Mouse (Mus musculus): Measurements from ENCODE around the gene AC129217.1. TPM values are rescaled to one million over a fixed set of nuclear protein-coding genes. Genes with fewer than 3 reads are reported as not detected.
"Not testable (repeated sequence)": the region's sequence is repeated elsewhere in the genome, so short reads cannot be mapped to it uniquely, and the experiment has no call there.

The AC129217.1 gene
- total RNA-seq, 2 experiments from 2014 or later: not detected

DNA sequence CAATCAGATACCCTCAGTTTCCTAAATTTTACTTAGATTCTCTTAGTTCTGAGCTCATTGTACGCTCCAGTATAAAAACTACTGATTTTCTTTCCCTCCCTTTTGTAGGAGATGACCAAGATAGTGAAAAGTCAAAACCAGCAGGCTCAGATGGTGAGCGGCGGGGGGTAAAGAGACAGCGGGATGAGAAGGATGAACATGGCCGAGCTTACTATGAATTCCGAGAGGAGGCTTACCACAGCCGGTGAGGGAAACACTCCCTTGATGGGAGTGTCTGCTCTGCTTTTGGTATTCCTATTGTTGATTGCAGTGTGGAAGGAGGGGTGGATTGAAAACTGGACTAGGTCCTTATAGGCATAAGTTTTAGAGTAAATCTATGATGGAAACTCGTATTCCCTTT is 6.9 kb upstream of the AC129217.1 start:
- DNase-seq (ENCODE audit: low spot score in 2 of 2): no peak

DNA sequence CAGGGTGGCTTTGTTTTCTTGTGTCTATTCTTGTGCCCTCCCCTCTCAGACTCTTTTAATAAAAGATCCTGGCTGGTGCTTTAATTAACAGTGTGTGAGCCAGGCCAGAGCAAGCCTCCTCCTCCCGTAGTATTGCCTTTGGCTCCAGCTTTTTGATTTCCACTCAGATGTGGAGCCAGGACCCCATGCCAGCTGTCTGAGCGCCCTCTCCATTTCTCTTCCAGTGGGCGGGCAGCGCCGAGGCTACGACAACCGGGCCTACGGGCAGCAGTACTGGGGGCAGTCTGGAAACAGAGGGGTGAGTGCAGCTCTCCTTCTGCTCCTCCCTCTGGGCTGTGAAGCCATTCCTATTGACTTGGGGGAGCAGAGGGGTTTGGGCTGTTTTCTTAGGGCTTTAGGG is 1.1 kb downstream of the AC129217.1 start:
- peak in 1 of 2 experiments; percentile 34 for DNase-seq (ENCODE audit: low spot score in 2 of 2)

DNA sequence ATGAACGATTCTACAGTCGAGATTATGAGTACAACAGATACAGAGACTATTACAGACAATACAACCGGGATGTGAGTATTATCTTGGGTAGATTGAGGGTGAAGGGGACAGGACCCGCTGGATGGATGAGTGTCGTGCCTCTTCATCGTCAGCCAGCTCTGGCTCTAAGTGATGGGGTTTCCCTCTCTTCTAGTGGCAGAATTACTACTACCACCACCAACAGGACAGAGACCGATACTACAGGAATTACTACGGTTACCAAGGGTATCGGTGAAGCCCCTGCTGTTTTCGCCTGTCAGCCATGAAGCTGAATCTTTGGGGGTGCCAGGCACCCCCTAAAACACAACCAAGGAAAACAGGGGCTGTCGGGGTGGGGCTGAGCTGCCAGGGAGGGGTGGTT is 1.7 kb downstream of the AC129217.1 start:
- no peak for DNase-seq (ENCODE audit: low spot score in 2 of 2)

DNA sequence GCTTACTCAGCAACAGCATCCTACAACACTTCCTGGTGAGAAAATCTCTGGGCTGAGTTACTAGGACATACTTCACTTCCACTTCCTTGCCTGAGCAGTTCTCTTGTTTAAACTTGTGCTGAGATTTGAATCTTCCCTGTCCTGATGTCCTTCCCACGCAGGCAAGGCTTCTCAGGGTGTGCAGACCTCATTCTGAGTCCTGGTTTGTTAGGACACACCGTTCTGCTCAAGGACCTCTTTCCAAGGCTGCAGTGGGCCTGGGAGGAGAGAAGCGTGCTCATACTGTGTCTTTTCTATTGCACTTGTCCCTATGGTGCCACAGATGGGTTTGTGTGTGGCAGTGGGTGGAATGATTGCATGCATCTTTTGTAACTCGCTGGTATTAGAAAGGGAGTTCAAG is 3.4 kb downstream of the AC129217.1 start:
- DNase-seq (ENCODE audit: low spot score in 2 of 2): peak in 1 of 2 experiments; percentile 66

DNA sequence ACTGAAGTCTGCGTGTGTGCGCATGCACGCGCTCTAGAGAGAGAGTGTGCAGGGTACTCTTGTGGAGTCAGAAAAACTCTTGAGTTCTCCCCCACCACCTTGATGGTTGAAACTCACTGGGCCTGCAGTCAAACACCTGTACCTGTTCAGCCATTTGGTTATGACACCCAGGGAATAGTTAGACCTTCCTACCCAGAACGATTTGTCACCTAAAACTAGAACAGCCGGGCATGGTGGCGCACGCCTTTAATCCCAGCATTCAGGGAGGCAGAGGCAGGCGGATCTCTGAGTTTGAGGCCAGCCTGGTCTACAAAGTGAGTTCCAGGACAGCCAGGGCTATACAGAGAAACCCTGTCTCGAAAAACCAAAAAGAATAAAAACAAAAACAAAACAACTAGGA is 6.8 kb downstream of the AC129217.1 start:
- DNase-seq (ENCODE audit: low spot score in 2 of 2): not testable (repeated sequence)

DNA sequence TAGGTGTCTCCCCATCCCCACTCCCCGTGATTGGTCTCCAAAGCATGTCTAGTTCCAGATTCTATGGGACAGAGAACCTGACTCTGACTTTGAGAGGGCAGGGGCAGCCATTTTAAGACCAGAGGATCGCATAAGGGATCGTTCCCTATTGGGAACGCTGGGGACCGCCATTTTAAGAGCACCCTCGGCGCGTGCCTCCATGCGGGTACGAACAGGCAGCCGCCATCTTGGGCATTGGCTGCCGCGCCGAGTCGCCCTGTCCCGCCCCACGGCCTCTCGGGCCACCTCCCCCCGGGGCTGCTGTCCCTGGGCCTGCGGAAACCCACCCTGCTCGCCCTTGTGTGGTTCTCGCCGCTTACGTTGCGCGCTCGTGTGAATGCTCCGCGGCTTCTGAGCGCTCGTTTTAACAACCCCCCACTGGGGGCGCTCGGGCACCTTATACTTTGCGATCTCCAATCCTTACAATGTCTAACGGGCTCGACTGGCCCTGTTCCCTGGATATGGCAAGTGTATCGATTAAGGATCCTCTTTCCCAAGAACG is 7.7 kb downstream of the AC129217.1 start, which contains the start of gene Bscl2:
Bscl2 (plus strand) TSS at position 217 of the 541 bp plus-strand sequence.
- DNase-seq (ENCODE audit: low spot score in 2 of 2): peak; percentile 82 to 93

- peak in 1 of 2 experiments; percentile 50 for DNase-seq (ENCODE audit: low spot score in 2 of 2)
These were observed 8.6 kb downstream of the AC129217.1 start for GRCm38 (mm10) chr19:8838041-8838730.

DNA sequence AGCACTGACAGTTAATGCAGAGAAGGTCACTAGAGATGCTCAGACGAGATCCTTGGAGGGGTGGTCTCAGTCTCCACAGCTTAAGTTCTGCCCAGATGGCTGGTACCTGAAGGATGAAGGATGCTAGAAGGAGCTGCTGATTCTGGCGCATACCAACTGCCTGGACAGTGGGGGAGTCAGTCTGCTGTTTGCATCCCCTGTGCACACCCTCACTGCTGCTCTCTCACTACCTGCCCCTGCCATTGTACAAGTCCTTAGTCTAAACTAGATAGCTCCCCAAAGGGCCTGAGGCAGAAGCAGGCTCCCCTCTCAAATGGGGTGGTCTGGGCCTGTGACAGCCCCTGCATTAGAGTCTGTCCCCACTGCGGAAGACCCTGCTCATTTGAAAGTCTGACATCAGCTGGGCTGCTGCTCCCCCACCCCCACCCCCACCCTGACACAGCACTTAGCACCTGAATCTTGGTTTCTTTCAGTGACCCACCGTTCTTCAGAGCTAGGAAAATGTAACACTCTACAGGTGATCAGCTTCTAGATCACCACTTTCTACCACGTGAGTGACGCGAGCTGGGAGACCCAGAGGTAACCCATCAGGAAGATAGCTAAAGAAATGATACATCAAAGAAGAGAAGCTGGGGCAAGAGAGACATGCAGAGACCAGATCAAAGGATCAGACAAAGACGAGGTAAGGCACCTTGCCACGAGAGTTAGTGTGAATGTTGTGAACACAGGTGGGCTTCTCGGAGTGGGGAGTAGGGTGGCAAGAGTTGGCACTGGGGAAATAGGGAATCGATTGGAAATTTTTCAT is 9.7 kb downstream of the AC129217.1 start, which contains the start of gene Gng3:
Gng3 (minus strand) TSS at position 92 of the 805 bp plus-strand sequence.
- peak; percentile 80 to 81 for DNase-seq (ENCODE audit: low spot score in 2 of 2)

DNA sequence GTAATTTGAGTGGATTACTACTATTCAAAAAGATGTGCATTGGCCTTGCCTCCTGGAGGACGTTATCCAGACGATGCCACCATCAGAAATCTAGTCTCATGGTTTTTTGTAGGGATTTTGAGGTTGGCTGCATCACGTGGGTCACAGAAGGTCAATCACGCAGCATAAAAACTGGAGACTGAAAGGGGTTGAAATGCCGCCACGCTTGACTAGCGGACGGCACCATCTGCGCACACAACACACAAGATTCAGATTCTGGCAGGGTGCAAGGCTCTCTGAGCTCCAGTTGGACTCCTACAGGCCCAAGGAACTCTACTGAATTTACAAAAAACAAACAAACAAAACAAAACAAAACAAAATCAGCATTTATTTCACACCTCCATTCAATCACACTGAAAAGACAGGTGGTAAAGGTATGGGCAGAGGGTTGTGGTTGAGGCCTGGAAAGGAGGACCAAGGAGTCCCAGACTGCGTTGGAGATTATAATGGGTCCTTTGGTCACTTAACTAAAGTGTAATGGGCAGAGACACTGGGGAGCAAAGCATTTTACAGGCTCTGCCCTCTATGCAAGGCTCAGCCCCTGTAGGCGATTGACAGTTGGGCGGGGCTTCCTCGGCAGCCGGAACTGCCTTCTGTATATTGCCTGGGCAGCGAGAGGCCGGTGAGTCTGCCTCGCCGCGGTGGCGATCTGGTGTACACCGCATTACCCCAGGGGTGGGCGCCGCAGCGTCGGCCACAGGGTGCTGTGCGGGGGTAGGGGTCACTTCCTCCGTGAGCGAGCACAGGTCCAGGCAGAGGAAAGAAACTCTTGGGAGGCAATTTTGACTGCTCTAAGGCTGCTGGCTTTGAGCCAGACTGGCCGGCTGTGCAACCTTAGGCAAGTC is 10.6 kb downstream of the AC129217.1 start:
- peak; percentile 66 to 78 for DNase-seq (ENCODE audit: low spot score in 2 of 2)

DNA sequence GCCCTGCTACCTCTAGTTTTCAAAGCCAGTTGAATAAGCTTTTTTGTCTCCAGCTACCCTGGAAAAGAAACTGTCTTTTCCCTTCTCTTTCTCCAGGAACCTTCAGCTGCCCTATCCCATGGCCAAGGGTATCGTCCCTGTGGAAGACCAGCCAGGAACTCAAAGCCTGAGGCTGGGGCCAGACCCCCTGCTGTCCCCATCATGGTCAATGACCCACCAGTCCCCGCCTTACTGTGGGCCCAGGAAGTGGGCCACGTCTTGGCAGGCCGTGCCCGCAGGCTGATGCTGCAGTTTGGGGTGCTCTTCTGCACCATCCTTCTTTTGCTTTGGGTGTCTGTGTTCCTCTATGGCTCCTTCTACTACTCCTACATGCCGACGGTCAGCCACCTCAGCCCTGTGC is 11.4 kb downstream of the AC129217.1 start:
- no peak for DNase-seq (ENCODE audit: low spot score in 2 of 2)

- DNase-seq (ENCODE audit: low spot score in 2 of 2): no peak
These were observed 13.4 kb downstream of the AC129217.1 start for GRCm38 (mm10) chr19:8842961-8843360.

DNA sequence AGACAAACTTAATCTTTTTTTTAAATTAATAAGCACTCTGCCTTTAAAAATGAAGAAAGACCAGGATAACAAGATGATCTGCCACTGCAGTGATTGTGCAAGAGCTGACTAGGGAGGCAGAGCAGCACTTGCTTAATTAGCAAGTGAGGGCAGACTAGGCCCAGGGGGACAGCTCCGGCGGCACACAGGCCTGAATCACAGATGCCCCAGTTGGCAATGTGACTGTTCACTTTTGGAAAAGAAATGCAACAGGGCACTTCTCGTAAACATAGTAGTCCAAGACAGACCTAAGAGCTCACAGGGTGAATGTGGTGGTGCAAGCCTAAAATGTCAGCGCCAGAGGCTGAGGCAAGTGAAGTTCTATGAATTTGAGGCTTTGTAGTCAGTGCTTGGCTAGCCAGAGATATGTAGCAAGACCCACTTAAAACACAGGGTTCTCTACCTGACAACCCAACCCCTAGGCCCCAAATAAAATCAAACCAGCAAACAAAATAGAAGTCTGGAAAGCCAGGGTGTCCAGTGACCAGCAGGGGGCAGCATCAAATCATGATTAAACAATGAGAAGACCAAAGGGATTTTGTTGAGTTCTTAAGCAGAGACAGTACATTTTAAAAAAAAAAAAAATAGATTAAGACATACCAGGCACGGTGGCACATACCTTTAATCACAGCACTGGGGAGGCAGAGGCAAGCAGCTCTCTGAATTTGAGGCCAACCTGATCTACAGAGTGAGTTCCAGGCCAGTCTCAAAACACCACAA is 15.0 kb downstream of the AC129217.1 start:
- DNase-seq (ENCODE audit: low spot score in 2 of 2): peak in 1 of 2 experiments; percentile 84

DNA sequence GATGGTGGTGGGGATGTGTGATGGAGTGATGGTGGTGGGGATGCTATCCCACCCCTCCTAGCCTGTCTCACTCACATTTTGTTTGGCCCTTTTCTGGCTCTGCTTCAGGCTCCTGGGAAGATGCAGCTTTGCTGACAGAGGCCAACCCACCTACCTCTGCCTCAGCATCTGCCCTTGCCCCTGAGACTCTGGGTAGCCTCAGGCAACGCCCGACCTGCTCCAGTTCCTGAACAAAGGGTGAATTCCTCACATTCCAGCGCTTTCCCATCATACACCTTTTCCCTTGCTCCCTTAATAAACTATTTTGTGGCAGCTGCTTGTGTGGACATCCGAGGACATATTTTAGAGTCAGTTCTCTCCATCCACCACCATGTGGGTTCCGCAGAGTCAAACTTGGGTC is 18.8 kb downstream of the AC129217.1 start:
- DNase-seq (ENCODE audit: low spot score in 2 of 2): no peak

- DNase-seq (ENCODE audit: low spot score in 2 of 2): no peak
These were observed 20.9 kb downstream of the AC129217.1 start, which contains the start of gene Lrrn4cl for GRCm38 (mm10) chr19:8850402-8850901. Gene Lrrn4cl, plus strand, starts transcription at chr19:8850768.

GRCm38 (mm10) chr19:8851639-8852038 is 22.1 kb downstream of the AC129217.1 start:
- no peak for DNase-seq (ENCODE audit: low spot score in 2 of 2)

GRCm38 (mm10) chr19:8852236-8852928 is 22.8 kb downstream of the AC129217.1 start:
- no peak for DNase-seq (ENCODE audit: low spot score in 2 of 2)

- DNase-seq (ENCODE audit: low spot score in 2 of 2): no peak
These were observed 23.5 kb downstream of the AC129217.1 start for GRCm38 (mm10) chr19:8853117-8853516.

GRCm38 (mm10) chr19:8857689-8858088 is 28.1 kb downstream of the AC129217.1 start:
- DNase-seq (ENCODE audit: low spot score in 2 of 2): peak in 1 of 2 experiments; percentile 54

- DNase-seq (ENCODE audit: low spot score in 2 of 2): peak in 1 of 2 experiments; percentile 33
These were observed 29.4 kb downstream of the AC129217.1 start for GRCm38 (mm10) chr19:8859018-8859417.
